Mouse (Mus musculus): ENCODE data around the gene Ksr1.

GRCm38 (mm10) chr11:79059850-79060249, 86.4 kb downstream of the Ksr1 start:
- no peak for TF ChIP-seq CTCF (IDR thresholded peaks at IDR 0.05; ENCODE audit: insufficient read depth, low read length)
- TF ChIP-seq POLR2A (IDR thresholded peaks at IDR 0.05; ENCODE audit: borderline replicate concordance, extremely low read depth, low read depth, low read length): no peak

Data from lung, adult 2 months (tissue).